Mouse (Mus musculus): Measurements from ENCODE around the gene Aff3. TPM values are rescaled to one million over a fixed set of nuclear protein-coding genes. Genes with fewer than 3 reads are reported as not detected.
A peak's percentile ranks its signal among the peaks of the same experiment; 100 is the strongest.

Aff3 gene
- total RNA-seq, 1 experiment: 1.7 TPM

- no peak for DNase-seq (ENCODE audit: low read depth, low spot score)
- TF ChIP-seq CHD2 (IDR thresholded peaks at IDR 0.05; ENCODE audit: low read depth, low read length): no peak
- TF ChIP-seq HCFC1 (IDR thresholded peaks at IDR 0.05; ENCODE audit: borderline replicate concordance, insufficient read depth, low read length): no peak
- TF ChIP-seq ZNF384 (IDR thresholded peaks at IDR 0.05; ENCODE audit: low read depth, low read length): no peak
- no peak for TF ChIP-seq ZC3H11A (IDR thresholded peaks at IDR 0.05; ENCODE audit: borderline replicate concordance, low read depth, low read length)
- no peak for TF ChIP-seq MAFK (IDR thresholded peaks at IDR 0.05; ENCODE audit: insufficient read depth, low read depth, low read length)
- Histone ChIP-seq H3K4me1 (ENCODE audit: control insufficient read depth in 2 of 2, insufficient read depth in 2 of 2, low read length in 2 of 2, poor library complexity in 1 of 2) (no peaks in the 10 kb centered on the region), H3K4me3 (ENCODE audit: insufficient read depth in 1 of 2, low read depth in 1 of 2, low read length in 2 of 2, poor library complexity in 1 of 2, severe bottlenecking in 1 of 2) (no peak overlapping the region), H3K9me3 (ENCODE audit: control insufficient read depth, insufficient read depth, low read depth, low read length) (no peaks in the 10 kb centered on the region), H3K36me3 (ENCODE audit: control insufficient read depth, insufficient read depth, low read length, poor library complexity, severe bottlenecking) (no peaks in the 10 kb centered on the region), H3K9ac (ENCODE audit: insufficient read depth, low read depth, low read length, poor library complexity, severe bottlenecking) (no peak overlapping the region), H3K27ac (ENCODE audit: insufficient read depth, low read depth, low read length, poor library complexity, severe bottlenecking) (no peak overlapping the region)
- in situ Hi-C loops (cut with MboI; ENCODE audit: low sequenced_read_pairs in 2 of 2, unreplicated experiment in 2 of 2): no loop called here
Observed at GRCm38 (mm10) chr1:38310076-38310475, 354.7 kb downstream of the Aff3 start.

GRCm38 (mm10) chr1:38309341-38309740 is 355.4 kb downstream of the Aff3 start:
- H3K9me3 ChIP-seq (ENCODE audit: control insufficient read depth, insufficient read depth, low read depth, low read length): no peaks in the 10 kb centered on the region
- no peak overlapping the region for H3K4me3 ChIP-seq (ENCODE audit: insufficient read depth in 1 of 2, low read depth in 1 of 2, low read length in 2 of 2, poor library complexity in 1 of 2, severe bottlenecking in 1 of 2)
- no peak overlapping the region for H3K9ac ChIP-seq (ENCODE audit: insufficient read depth, low read depth, low read length, poor library complexity, severe bottlenecking)
- no peaks in the 10 kb centered on the region for H3K36me3 ChIP-seq (ENCODE audit: control insufficient read depth, insufficient read depth, low read length, poor library complexity, severe bottlenecking)
- in situ Hi-C loops (cut with MboI; ENCODE audit: low sequenced_read_pairs in 2 of 2, unreplicated experiment in 2 of 2): no loop called here
- no peak for TF ChIP-seq ZNF384 (IDR thresholded peaks at IDR 0.05; ENCODE audit: low read depth, low read length)
- TF ChIP-seq MAFK (IDR thresholded peaks at IDR 0.05; ENCODE audit: insufficient read depth, low read depth, low read length): no peak
- no peak for TF ChIP-seq ZC3H11A (IDR thresholded peaks at IDR 0.05; ENCODE audit: borderline replicate concordance, low read depth, low read length)
- TF ChIP-seq HCFC1 (IDR thresholded peaks at IDR 0.05; ENCODE audit: borderline replicate concordance, insufficient read depth, low read length): no peak
- no peak for TF ChIP-seq CHD2 (IDR thresholded peaks at IDR 0.05; ENCODE audit: low read depth, low read length)
- H3K27ac ChIP-seq (ENCODE audit: insufficient read depth, low read depth, low read length, poor library complexity, severe bottlenecking): no peak overlapping the region
- no peak for DNase-seq (ENCODE audit: low read depth, low spot score)
- no peaks in the 10 kb centered on the region for H3K4me1 ChIP-seq (ENCODE audit: control insufficient read depth in 2 of 2, insufficient read depth in 2 of 2, low read length in 2 of 2, poor library complexity in 1 of 2)

- no peak overlapping the region for H3K9ac ChIP-seq (ENCODE audit: insufficient read depth, low read depth, low read length, poor library complexity, severe bottlenecking)
- DNase-seq (ENCODE audit: low read depth, low spot score): no peak
- TF ChIP-seq CHD2 (IDR thresholded peaks at IDR 0.05; ENCODE audit: low read depth, low read length): no peak
- TF ChIP-seq ZNF384 (IDR thresholded peaks at IDR 0.05; ENCODE audit: low read depth, low read length): no peak
- TF ChIP-seq MAFK (IDR thresholded peaks at IDR 0.05; ENCODE audit: insufficient read depth, low read depth, low read length): no peak
- TF ChIP-seq ZC3H11A (IDR thresholded peaks at IDR 0.05; ENCODE audit: borderline replicate concordance, low read depth, low read length): no peak
- TF ChIP-seq HCFC1 (IDR thresholded peaks at IDR 0.05; ENCODE audit: borderline replicate concordance, insufficient read depth, low read length): no peak
- H3K9me3 ChIP-seq (ENCODE audit: control insufficient read depth, insufficient read depth, low read depth, low read length): no peaks in the 10 kb centered on the region
- no peak overlapping the region for H3K27ac ChIP-seq (ENCODE audit: insufficient read depth, low read depth, low read length, poor library complexity, severe bottlenecking)
- no peak overlapping the region for H3K4me3 ChIP-seq (ENCODE audit: insufficient read depth in 1 of 2, low read depth in 1 of 2, low read length in 2 of 2, poor library complexity in 1 of 2, severe bottlenecking in 1 of 2)
- no peaks in the 10 kb centered on the region for H3K4me1 ChIP-seq (ENCODE audit: control insufficient read depth in 2 of 2, insufficient read depth in 2 of 2, low read length in 2 of 2, poor library complexity in 1 of 2)
- in situ Hi-C loops (cut with MboI; ENCODE audit: low sequenced_read_pairs in 2 of 2, unreplicated experiment in 2 of 2): no loop called here
- no peaks in the 10 kb centered on the region for H3K36me3 ChIP-seq (ENCODE audit: control insufficient read depth, insufficient read depth, low read length, poor library complexity, severe bottlenecking)
Observed at GRCm38 (mm10) chr1:38308705-38308996, 356.1 kb downstream of the Aff3 start.

- no peak for DNase-seq (ENCODE audit: low read depth, low spot score)
Observed at GRCm38 (mm10) chr1:38307821-38308704, 356.7 kb downstream of the Aff3 start.

GRCm38 (mm10) chr1:38307234-38307633 is 357.5 kb downstream of the Aff3 start:
- no peaks in the 10 kb centered on the region for H3K9me3 ChIP-seq (ENCODE audit: control insufficient read depth, insufficient read depth, low read depth, low read length)
- TF ChIP-seq ZC3H11A (IDR thresholded peaks at IDR 0.05; ENCODE audit: borderline replicate concordance, low read depth, low read length) (0 out of 2 replicates have a peak, but pooled peaks have one; percentile 5), CHD2 (IDR thresholded peaks at IDR 0.05; ENCODE audit: low read depth, low read length) (no peak)
- no peak overlapping the region for H3K27ac ChIP-seq (ENCODE audit: insufficient read depth, low read depth, low read length, poor library complexity, severe bottlenecking)
- in situ Hi-C loops (cut with MboI; ENCODE audit: low sequenced_read_pairs in 2 of 2, unreplicated experiment in 2 of 2): no loop called here
- no peaks in the 10 kb centered on the region for H3K36me3 ChIP-seq (ENCODE audit: control insufficient read depth, insufficient read depth, low read length, poor library complexity, severe bottlenecking)
- no peaks in the 10 kb centered on the region for H3K4me1 ChIP-seq (ENCODE audit: control insufficient read depth in 2 of 2, insufficient read depth in 2 of 2, low read length in 2 of 2, poor library complexity in 1 of 2)
- DNase-seq (ENCODE audit: low read depth, low spot score): peak; percentile 19
- H3K4me3 ChIP-seq (ENCODE audit: insufficient read depth in 1 of 2, low read depth in 1 of 2, low read length in 2 of 2, poor library complexity in 1 of 2, severe bottlenecking in 1 of 2): no peak overlapping the region
- no peak overlapping the region for H3K9ac ChIP-seq (ENCODE audit: insufficient read depth, low read depth, low read length, poor library complexity, severe bottlenecking)

More at GRCm38 (mm10) chr1:38307821-38308704, 356.7 kb downstream of the Aff3 start:
- no peak for TF ChIP-seq ZNF384 (IDR thresholded peaks at IDR 0.05; ENCODE audit: low read depth, low read length)
- no peak overlapping the region for H3K9ac ChIP-seq (ENCODE audit: insufficient read depth, low read depth, low read length, poor library complexity, severe bottlenecking)
- no peak overlapping the region for H3K4me3 ChIP-seq (ENCODE audit: insufficient read depth in 1 of 2, low read depth in 1 of 2, low read length in 2 of 2, poor library complexity in 1 of 2, severe bottlenecking in 1 of 2)
- in situ Hi-C loops (cut with MboI; ENCODE audit: low sequenced_read_pairs in 2 of 2, unreplicated experiment in 2 of 2): no loop called here
- H3K36me3 ChIP-seq (ENCODE audit: control insufficient read depth, insufficient read depth, low read length, poor library complexity, severe bottlenecking): no peaks in the 10 kb centered on the region
- no peak overlapping the region for H3K27ac ChIP-seq (ENCODE audit: insufficient read depth, low read depth, low read length, poor library complexity, severe bottlenecking)
- no peaks in the 10 kb centered on the region for H3K9me3 ChIP-seq (ENCODE audit: control insufficient read depth, insufficient read depth, low read depth, low read length)
- H3K4me1 ChIP-seq (ENCODE audit: control insufficient read depth in 2 of 2, insufficient read depth in 2 of 2, low read length in 2 of 2, poor library complexity in 1 of 2): no peaks in the 10 kb centered on the region
